In the genomic region with DNA sequence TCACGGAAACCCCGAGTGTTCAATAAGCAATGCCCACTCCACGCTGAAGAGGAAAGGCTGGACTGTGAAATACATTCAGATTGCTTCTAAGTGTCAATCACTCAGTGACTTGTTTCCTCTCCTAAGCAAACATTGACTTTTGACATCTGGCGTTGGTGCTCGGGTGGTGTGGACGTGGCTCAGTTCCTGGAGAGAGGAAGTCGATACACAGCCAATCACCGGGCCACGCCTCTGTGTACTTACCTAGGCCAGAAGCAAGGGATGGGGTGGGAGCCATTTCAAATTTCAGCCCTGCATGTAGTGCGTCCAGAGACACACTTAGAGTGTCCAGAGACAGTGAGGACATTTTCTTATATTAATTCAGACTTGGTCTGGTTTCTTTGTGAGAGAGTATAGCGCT, we compare ENCODE assay signal across 22 mouse cellular contexts. TPM values are rescaled to one million over a fixed set of nuclear protein-coding genes. Genes with fewer than 3 reads are reported as not detected.
DNase-seq lines count a peak whose midpoint lies in the region; ATAC-seq and TF ChIP-seq lines count a peak whose summit lies in the region.
"Had no signal": no experiment of that assay in that cellular context is flagged by ENCODE, and none has a peak within 500 bp of the region (broad histone marks: within the 10 kb centered on the region; RNA-seq: fewer than 3 reads in every experiment).

No protein-coding gene starts in this region.

- H3K36me3 ChIP-seq in lung, postnatal 0 days (ENCODE audit: insufficient read depth, low read length): no peaks in the 10 kb centered on the region
- H3K36me3 ChIP-seq in intestine, postnatal 0 days (ENCODE audit: control insufficient read depth, insufficient read depth): no peaks in the 10 kb centered on the region
- H3K36me3 ChIP-seq in liver, embryonic 16.5 days (ENCODE audit: control insufficient read depth, insufficient read depth): no peaks in the 10 kb centered on the region
- H3K36me3 ChIP-seq: forebrain, embryonic 10.5 days; heart, embryonic 12.5 days; hindbrain, embryonic 13.5 days; lung, embryonic 15.5 days had no signal

- peak; percentile 23 for DNase-seq in lung, postnatal 0 days (ENCODE audit: low spot score)
- DNase-seq in lung, postnatal 10 days: no peak
- DNase-seq in testis, postnatal 10 days (ENCODE audit: low spot score): peak; percentile 34
- DNase-seq in kidney, adult 9 months: no peak
- no peak for DNase-seq in T-cell, adult 2 months (ENCODE audit: low spot score)
- DNase-seq: adrenal gland, postnatal 10 days; cerebellum, adult 18-20 months; kidney, adult 11 months; kidney, postnatal 25 days; midbrain, embryonic 14.5 days; spleen, adult 18-20 months; thymus, postnatal 36 days had no signal

- TF ChIP-seq CTCF in lung, postnatal 0 days (IDR thresholded peaks at IDR 0.05): no peak
- TF ChIP-seq CTCF in intestine, postnatal 0 days (IDR thresholded peaks at IDR 0.05; ENCODE audit: low read depth): no peak

- no peak for TF ChIP-seq EP300 in lung, postnatal 0 days (IDR thresholded peaks at IDR 0.05)

- H3K4me2 ChIP-seq in lung, postnatal 0 days (replicated peaks; ENCODE audit: low read depth, low read length): no peak overlapping the region
- H3K4me2 ChIP-seq in intestine, postnatal 0 days (replicated peaks; ENCODE audit: low read depth): no peak overlapping the region
- no peak overlapping the region; the same call in 1 of the 2 replicates for H3K4me2 ChIP-seq in liver, embryonic 16.5 days (ENCODE audit: low read depth, low read length)
- H3K4me2 ChIP-seq: heart, embryonic 12.5 days; hindbrain, embryonic 13.5 days; lung, embryonic 15.5 days had no signal

- H3K4me3 ChIP-seq in lung, postnatal 0 days (ENCODE audit: low read depth, low read length): no peak overlapping the region
- no peak overlapping the region for H3K4me3 ChIP-seq in intestine, postnatal 0 days (ENCODE audit: low read depth, low read length)
- no peak overlapping the region for H3K4me3 ChIP-seq in liver, embryonic 16.5 days (ENCODE audit: low read depth, low read length)
- H3K4me3 ChIP-seq: forebrain, embryonic 10.5 days; heart, embryonic 12.5 days; hindbrain, embryonic 13.5 days; left cerebral cortex, adult 2 months; lung, embryonic 15.5 days; megakaryocyte, embryonic 14.5 days; myocyte had no signal

- no peaks in the 10 kb centered on the region for H3K4me1 ChIP-seq in lung, postnatal 0 days (ENCODE audit: insufficient read depth, low read depth, low read length)
- no peaks in the 10 kb centered on the region for H3K4me1 ChIP-seq in intestine, postnatal 0 days (replicated peaks; ENCODE audit: control insufficient read depth, insufficient read depth, low read length)
- no peaks in the 10 kb centered on the region for H3K4me1 ChIP-seq in liver, embryonic 16.5 days (ENCODE audit: control insufficient read depth, low read depth, low read length)
- H3K4me1 ChIP-seq: forebrain, embryonic 10.5 days; heart, embryonic 12.5 days; hindbrain, embryonic 13.5 days; lung, embryonic 15.5 days had no signal

- H3K27ac ChIP-seq in lung, postnatal 0 days (ENCODE audit: low read length): no peak overlapping the region
- H3K27ac ChIP-seq in intestine, postnatal 0 days (ENCODE audit: low read depth, low read length): no peak overlapping the region
- H3K27ac ChIP-seq in liver, embryonic 16.5 days (ENCODE audit: low read length): no peak overlapping the region
- H3K27ac ChIP-seq: forebrain, embryonic 10.5 days; hindbrain, embryonic 13.5 days; left cerebral cortex, adult 2 months; lung, embryonic 15.5 days had no signal

- no peaks in the 10 kb centered on the region for H3K27me3 ChIP-seq in lung, postnatal 0 days (replicated peaks; ENCODE audit: insufficient read depth, low read length)
- no peaks in the 10 kb centered on the region for H3K27me3 ChIP-seq in intestine, postnatal 0 days (replicated peaks; ENCODE audit: control insufficient read depth, insufficient read depth, low read length)
- H3K27me3 ChIP-seq in liver, embryonic 16.5 days (ENCODE audit: control insufficient read depth, insufficient read depth, low read depth, low read length): no peaks in the 10 kb centered on the region
- H3K27me3 ChIP-seq: heart, embryonic 12.5 days; hindbrain, embryonic 13.5 days; lung, embryonic 15.5 days had no signal

- H3K9me3 ChIP-seq in lung, postnatal 0 days (ENCODE audit: low read length): no peaks in the 10 kb centered on the region
- H3K9me3 ChIP-seq in intestine, postnatal 0 days (ENCODE audit: control insufficient read depth): no peaks in the 10 kb centered on the region
- no peaks in the 10 kb centered on the region for H3K9me3 ChIP-seq in liver, embryonic 16.5 days (replicated peaks; ENCODE audit: control insufficient read depth, low read length)
- H3K9me3 ChIP-seq: forebrain, embryonic 10.5 days; heart, embryonic 12.5 days; hindbrain, embryonic 13.5 days; lung, embryonic 15.5 days had no signal

- H3K9ac ChIP-seq in lung, postnatal 0 days (replicated peaks; ENCODE audit: low read depth): no peak overlapping the region
- no peak overlapping the region for H3K9ac ChIP-seq in intestine, postnatal 0 days (ENCODE audit: low read depth, low read length)
- H3K9ac ChIP-seq in liver, embryonic 16.5 days (ENCODE audit: low read depth, low read length): no peak overlapping the region
- H3K9ac ChIP-seq: heart, embryonic 12.5 days; hindbrain, embryonic 13.5 days; lung, embryonic 15.5 days had no signal

- ATAC-seq in lung, postnatal 0 days: no peak
- ATAC-seq in intestine, postnatal 0 days: peak; percentile 86
- peak; percentile 71 for ATAC-seq in liver, embryonic 16.5 days (ENCODE audit: low read depth)
- ATAC-seq: activated CD4-positive, CD25-positive, alpha-beta regulatory T cell, adult 4 months had no signal

- 41% methylated on average over 11 of the region's 11 CpGs for WGBS in lung, postnatal 0 days
- 48% methylated on average over 11 of the region's 11 CpGs for WGBS in intestine, postnatal 0 days
- WGBS in liver, embryonic 16.5 days (ENCODE audit: insufficient replicate concordance): 34% methylated on average over 11 of the region's 11 CpGs

RNA-seq across cellular contexts. Expression of gene Txndc5, which starts 26.0 kb away (rescaled TPM):
- 145 and 151 TPM in 2 replicates for polyA plus RNA-seq in lung, postnatal 0 days (2015; fragmentation: Nextera tagmentation; extraction: Ambion mirVana)
- 96.2 and 106 TPM in 2 replicates for polyA plus RNA-seq in intestine, postnatal 0 days (2015; fragmentation: Nextera tagmentation; extraction: Ambion mirVana)
- 77.9 and 87.3 TPM in 2 replicates for polyA plus RNA-seq in liver, embryonic 16.5 days (2015; fragmentation: Nextera tagmentation; extraction: Ambion mirVana)

Comparison
In these comparisons a context has a peak if more than half of its experiments do, and no peak if none do; other contexts are left out.
1. DNase-seq: peak in lung, postnatal 0 days (single experiment) and testis, postnatal 10 days (single experiment); none in lung, postnatal 10 days (single experiment), kidney, adult 9 months (single experiment) and T-cell, adult 2 months (single experiment).